Mouse (Mus musculus): ENCODE results near the gene Olfr1090. TPM values are rescaled to one million over a fixed set of nuclear protein-coding genes. Genes with fewer than 3 reads are reported as not detected.

Olfr1090 gene
- polyA plus RNA-seq (2011; ENCODE audit: insufficient read length, low read depth, missing spikeins): not detected in 2 replicates

- Histone ChIP-seq H3K4me3 (ENCODE audit: insufficient read depth, low read length) (no peak within 1 kb of the TSS), H3K27ac (ENCODE audit: insufficient read depth, low read length) (no peak within 1 kb of the TSS), H3K4me1 (ENCODE audit: control insufficient read depth, insufficient read depth, low read length) (no peaks in the 10 kb centered on the region)
- TF ChIP-seq CTCF (IDR thresholded peaks at IDR 0.05; ENCODE audit: borderline replicate concordance, insufficient read depth, low read length) (no peak), POLR2A (IDR thresholded peaks at IDR 0.05; ENCODE audit: low read depth, low read length) (no peak)
These were observed at the start of gene Olfr1090 for GRCm38 (mm10) chr2:86758893-86759292. Gene Olfr1090 (minus strand): TSS chr2:86758993.

GRCm38 (mm10) chr2:86782179-86782578 is 23.4 kb upstream of the Olfr1090 start, which contains the start of gene Olfr1093:
Gene Olfr1093 (plus strand): TSS chr2:86782479.
- Histone ChIP-seq H3K4me1 (ENCODE audit: control insufficient read depth, insufficient read depth, low read length) (no peaks in the 10 kb centered on the region), H3K4me3 (ENCODE audit: insufficient read depth, low read length) (no peak within 1 kb of the TSS), H3K27ac (ENCODE audit: insufficient read depth, low read length) (no peak within 1 kb of the TSS)
- TF ChIP-seq CTCF (IDR thresholded peaks at IDR 0.05; ENCODE audit: borderline replicate concordance, insufficient read depth, low read length): no peak
- TF ChIP-seq POLR2A (IDR thresholded peaks at IDR 0.05; ENCODE audit: low read depth, low read length): no peak

GRCm38 (mm10) chr2:86761050-86761449 is 2.3 kb upstream of the Olfr1090 start:
- Histone ChIP-seq H3K4me1 (ENCODE audit: control insufficient read depth, insufficient read depth, low read length) (no peaks in the 10 kb centered on the region), H3K4me3 (ENCODE audit: insufficient read depth, low read length) (no peak overlapping the region), H3K27ac (ENCODE audit: insufficient read depth, low read length) (no peak overlapping the region)
- no peak for TF ChIP-seq POLR2A (IDR thresholded peaks at IDR 0.05; ENCODE audit: low read depth, low read length)
- no peak for TF ChIP-seq CTCF (IDR thresholded peaks at IDR 0.05; ENCODE audit: borderline replicate concordance, insufficient read depth, low read length)

- Histone ChIP-seq H3K27ac (ENCODE audit: insufficient read depth, low read length) (no peak within 1 kb of the TSS), H3K4me1 (ENCODE audit: control insufficient read depth, insufficient read depth, low read length) (no peaks in the 10 kb centered on the region), H3K4me3 (ENCODE audit: insufficient read depth, low read length) (no peak within 1 kb of the TSS)
- TF ChIP-seq POLR2A (IDR thresholded peaks at IDR 0.05; ENCODE audit: low read depth, low read length): no peak
- TF ChIP-seq CTCF (IDR thresholded peaks at IDR 0.05; ENCODE audit: borderline replicate concordance, insufficient read depth, low read length): no peak
These were observed 25.2 kb downstream of the Olfr1090 start, which contains the start of gene Olfr1089 for GRCm38 (mm10) chr2:86733601-86734000. Gene Olfr1089 (minus strand): TSS chr2:86733701.

Other genes starting within 250 kb of the Olfr1090 start
- not detected in 2 replicates for gene Olfr1079, start 216.5 kb downstream of the Olfr1090 start, polyA plus RNA-seq (2011; ENCODE audit: insufficient read length, low read depth, missing spikeins)
- gene Olfr1080, start 200.8 kb downstream of the Olfr1090 start, polyA plus RNA-seq (2011; ENCODE audit: insufficient read length, low read depth, missing spikeins): not detected in 2 replicates
- not detected in 2 replicates for gene Olfr1082, start 160.0 kb downstream of the Olfr1090 start, polyA plus RNA-seq (2011; ENCODE audit: insufficient read length, low read depth, missing spikeins)
- gene Olfr1084, start 119.3 kb downstream of the Olfr1090 start, polyA plus RNA-seq (2011; ENCODE audit: insufficient read length, low read depth, missing spikeins): not detected in 2 replicates
- gene Olfr1085, start 97.0 kb downstream of the Olfr1090 start, polyA plus RNA-seq (2011; ENCODE audit: insufficient read length, low read depth, missing spikeins): not detected in 2 replicates
- not detected in 2 replicates for gene Olfr1086, start 78.9 kb downstream of the Olfr1090 start, polyA plus RNA-seq (2011; ENCODE audit: insufficient read length, low read depth, missing spikeins)
- not detected in 2 replicates for gene Olfr1087, start 60.6 kb downstream of the Olfr1090 start, polyA plus RNA-seq (2011; ENCODE audit: insufficient read length, low read depth, missing spikeins)
- not detected in 2 replicates for gene Olfr1089, start 25.3 kb downstream of the Olfr1090 start, polyA plus RNA-seq (2011; ENCODE audit: insufficient read length, low read depth, missing spikeins)
- gene Olfr1093, start 23.5 kb upstream of the Olfr1090 start, polyA plus RNA-seq (2011; ENCODE audit: insufficient read length, low read depth, missing spikeins): not detected in 2 replicates
- gene Olfr141, start 51.0 kb upstream of the Olfr1090 start, polyA plus RNA-seq (2011; ENCODE audit: insufficient read length, low read depth, missing spikeins): not detected in 2 replicates
- gene Olfr1094, start 65.7 kb upstream of the Olfr1090 start, polyA plus RNA-seq (2011; ENCODE audit: insufficient read length, low read depth, missing spikeins): not detected in 2 replicates
- not detected in 2 replicates for gene Olfr1095, start 92.7 kb upstream of the Olfr1090 start, polyA plus RNA-seq (2011; ENCODE audit: insufficient read length, low read depth, missing spikeins)
- not detected in 2 replicates for gene Gm13723, start 115.8 kb upstream of the Olfr1090 start, polyA plus RNA-seq (2011; ENCODE audit: insufficient read length, low read depth, missing spikeins)
- gene Olfr1097, start 133.2 kb upstream of the Olfr1090 start, polyA plus RNA-seq (2011; ENCODE audit: insufficient read length, low read depth, missing spikeins): not detected in 2 replicates
- not detected in 2 replicates for gene Olfr1098, start 165.6 kb upstream of the Olfr1090 start, polyA plus RNA-seq (2011; ENCODE audit: insufficient read length, low read depth, missing spikeins)
- not detected in 2 replicates for gene Olfr1099, start 201.7 kb upstream of the Olfr1090 start, polyA plus RNA-seq (2011; ENCODE audit: insufficient read length, low read depth, missing spikeins)
- gene Olfr1100, start 221.0 kb upstream of the Olfr1090 start, polyA plus RNA-seq (2011; ENCODE audit: insufficient read length, low read depth, missing spikeins): not detected in 2 replicates
- not detected in 2 replicates for gene Olfr1101, start 232.2 kb upstream of the Olfr1090 start, polyA plus RNA-seq (2011; ENCODE audit: insufficient read length, low read depth, missing spikeins)
- gene Olfr1102, start 239.4 kb upstream of the Olfr1090 start, polyA plus RNA-seq (2011; ENCODE audit: insufficient read length, low read depth, missing spikeins): not detected in 2 replicates

All from embryonic fibroblast, embryonic 13.5 days (primary cell).